Mouse (Mus musculus) embryonic fibroblast, embryonic 13.5 days (primary cell): ENCODE measurements around the gene Gnpnat1.

Experiments
- CTCF ChIP-seq: IDR thresholded peaks from 2 replicates; pipeline ENCODE4 v1.5.1; 2011; ENCODE audit warnings: mild to moderate bottlenecking, control low read depth, low read length, moderate library complexity, borderline replicate concordance; ENCODE audit not compliant: insufficient read depth
- POLR2A ChIP-seq: IDR thresholded peaks from 2 replicates; pipeline ENCODE4 v1.6.1; 2011; ENCODE audit warnings: low read depth, mild to moderate bottlenecking, control low read depth, low read length, moderate library complexity

GRCm38 (mm10) chr14:45439387-45439786, 34.7 kb upstream of the Gnpnat1 start:
- TF ChIP-seq CTCF: no peak
- no peak for TF ChIP-seq POLR2A
